Mouse (Mus musculus) liver, embryonic 12.5 days (tissue): ENCODE measurements at regions not wholly inside any gene's neighbourhood (a gene's known extent, or its start where the extent isn't known, plus 50 kb on each side); places are given as distances from the start of the nearest gene placed in this dataset.

ENCODE experiments used
- ATAC-seq: fragments of 200-750 bp; cut with Nextera tagmentation; 2 replicates; pipeline ENCODE4 v1.8.0; 2017; ENCODE audit warnings: moderate number of reproducible peaks, mild to moderate bottlenecking, moderate library complexity
- H3K27ac ChIP-seq: fragments of 300-500 bp; sonication (generic); 2 replicates; pipeline ENCODE4 v1.5.1; 2016; ENCODE audit warnings: mild to moderate bottlenecking
- H3K27me3 ChIP-seq: fragments of 300-500 bp; sonication (generic); replicated peaks from 2 replicates; pipeline ENCODE4 v1.6.1; 2016; ENCODE audit warnings: mild to moderate bottlenecking, moderate library complexity
- H3K36me3 ChIP-seq: fragments of 300-500 bp; sonication (generic); 2 replicates; pipeline ENCODE4 v1.6.1; 2016; ENCODE audit warnings: mild to moderate bottlenecking, moderate library complexity
- H3K4me1 ChIP-seq: fragments of 300-500 bp; sonication (generic); 2 replicates; pipeline ENCODE4 v1.6.1; 2016
- H3K4me2 ChIP-seq: fragments of 300-500 bp; sonication (generic); 2 replicates; pipeline ENCODE4 v1.6.1; 2016; ENCODE audit warnings: mild to moderate bottlenecking, moderate library complexity
- H3K4me3 ChIP-seq: fragments of 300-500 bp; sonication (generic); 2 replicates; pipeline ENCODE4 v1.5.1; 2016; ENCODE audit warnings: mild to moderate bottlenecking, moderate library complexity
- H3K9ac ChIP-seq: fragments of 300-500 bp; sonication (generic); 2 replicates; pipeline ENCODE4 v1.6.1; 2016; ENCODE audit warnings: mild to moderate bottlenecking, moderate library complexity
- H3K9me3 ChIP-seq: fragments of 300-500 bp; sonication (generic); replicated peaks from 2 replicates; pipeline ENCODE4 v1.6.1; 2016; ENCODE audit warnings: mild to moderate bottlenecking, moderate library complexity
- WGBS: fragments of 180-500 bp; shearing (Covaris S2); methylation state at CpG from one replicate; pipeline ENCODE4 v1.1.7; 2016; ENCODE audit not compliant: insufficient replicate concordance; 5-methylcytosine and 5-hydroxymethylcytosine counted together

- H3K36me3 ChIP-seq = no peaks in the 10 kb centered on the region
- no peak overlapping the region for H3K9ac ChIP-seq
- no peak overlapping the region for H3K4me3 ChIP-seq
- 41% methylated on average over 4 of the region's 4 CpGs for WGBS
- no peak for ATAC-seq
- peaks cover 4% of the 10 kb centered on the region; the same call in 1 of the 2 replicates for H3K4me1 ChIP-seq
- no peaks in the 10 kb centered on the region for H3K9me3 ChIP-seq
- H3K27ac ChIP-seq = no peak overlapping the region
- H3K27me3 ChIP-seq = no peaks in the 10 kb centered on the region
- no peak overlapping the region for H3K4me2 ChIP-seq
Observed at GRCm38 (mm10) chr1:154093549-154093948, 107.4 kb upstream of the Zfp648 start.

GRCm38 (mm10) chr1:154094357-154094756 lies 106.6 kb upstream of the Zfp648 start:
- no peaks in the 10 kb centered on the region for H3K36me3 ChIP-seq
- 66% methylated on average over 5 of the region's 5 CpGs for WGBS
- no peak overlapping the region for H3K27ac ChIP-seq
- H3K27me3 ChIP-seq = no peaks in the 10 kb centered on the region
- H3K4me3 ChIP-seq = no peak overlapping the region
- no peak for ATAC-seq
- no peak overlapping the region for H3K4me2 ChIP-seq
- no peaks in the 10 kb centered on the region for H3K9me3 ChIP-seq
- no peak overlapping the region for H3K9ac ChIP-seq
- H3K4me1 ChIP-seq = peaks cover 4% of the 10 kb centered on the region; the same call in 1 of the 2 replicates

GRCm38 (mm10) chr1:154096113-154096512 lies 104.9 kb upstream of the Zfp648 start:
- Histone ChIP-seq H3K9me3 (no peaks in the 10 kb centered on the region), H3K36me3 (no peaks in the 10 kb centered on the region), H3K4me1 (0 out of 2 replicates have a peak, but pooled peaks cover 4% of the 10 kb centered on the region), H3K9ac (no peak overlapping the region), H3K27me3 (no peaks in the 10 kb centered on the region), H3K27ac (no peak overlapping the region), H3K4me2 (no peak overlapping the region), H3K4me3 (no peak overlapping the region)
- WGBS = 73% methylated on average over 7 of the region's 7 CpGs
- no peak for ATAC-seq

- no peak for ATAC-seq
Observed at GRCm38 (mm10) chr1:154096911-154097310, 104.1 kb upstream of the Zfp648 start.

GRCm38 (mm10) chr1:154097656-154098055 lies 103.3 kb upstream of the Zfp648 start:
- ATAC-seq = no peak
- no peaks in the 10 kb centered on the region for H3K36me3 ChIP-seq
- H3K4me1 ChIP-seq = 0 out of 2 replicates have a peak, but pooled peaks cover 4% of the 10 kb centered on the region

More at GRCm38 (mm10) chr1:154096911-154097310, 104.1 kb upstream of the Zfp648 start:
- Histone ChIP-seq H3K4me3 (no peak overlapping the region), H3K27me3 (no peaks in the 10 kb centered on the region), H3K4me1 (0 out of 2 replicates have a peak, but pooled peaks cover 4% of the 10 kb centered on the region), H3K9ac (no peak overlapping the region), H3K4me2 (no peak overlapping the region), H3K9me3 (no peaks in the 10 kb centered on the region), H3K36me3 (no peaks in the 10 kb centered on the region), H3K27ac (no peak overlapping the region)
- 78% methylated on average over 2 of the region's 2 CpGs for WGBS

GRCm38 (mm10) chr1:154100556-154100955 lies 100.4 kb upstream of the Zfp648 start:
- Histone ChIP-seq H3K9me3 (no peaks in the 10 kb centered on the region), H3K9ac (no peak overlapping the region), H3K4me3 (no peak overlapping the region), H3K4me1 (0 out of 2 replicates have a peak, but pooled peaks cover 4% of the 10 kb centered on the region), H3K36me3 (no peaks in the 10 kb centered on the region), H3K27ac (no peak overlapping the region), H3K4me2 (no peak overlapping the region), H3K27me3 (no peaks in the 10 kb centered on the region)
- 74% methylated on average over 3 of the region's 3 CpGs for WGBS
- no peak for ATAC-seq

More at GRCm38 (mm10) chr1:154097656-154098055, 103.3 kb upstream of the Zfp648 start:
- Histone ChIP-seq H3K27me3 (no peaks in the 10 kb centered on the region), H3K4me2 (no peak overlapping the region), H3K9ac (no peak overlapping the region), H3K4me3 (no peak overlapping the region), H3K9me3 (no peaks in the 10 kb centered on the region), H3K27ac (no peak overlapping the region)
- 19% methylated on average over 6 of the region's 6 CpGs for WGBS

GRCm38 (mm10) chr1:154101433-154101832 lies 99.6 kb upstream of the Zfp648 start:
- Histone ChIP-seq H3K4me1 (0 out of 2 replicates have a peak, but pooled peaks cover 4% of the 10 kb centered on the region), H3K9me3 (no peaks in the 10 kb centered on the region), H3K9ac (no peak overlapping the region), H3K36me3 (no peaks in the 10 kb centered on the region), H3K4me2 (no peak overlapping the region), H3K4me3 (no peak overlapping the region), H3K27me3 (no peaks in the 10 kb centered on the region), H3K27ac (no peak overlapping the region)
- 60% methylated on average over 1 of the region's 1 CpGs for WGBS
- ATAC-seq = no peak

GRCm38 (mm10) chr1:154102191-154102590 lies 98.8 kb upstream of the Zfp648 start:
- Histone ChIP-seq H3K4me2 (no peak overlapping the region), H3K4me3 (no peak overlapping the region), H3K36me3 (no peaks in the 10 kb centered on the region), H3K4me1 (0 out of 2 replicates have a peak, but pooled peaks cover 4% of the 10 kb centered on the region), H3K27ac (no peak overlapping the region), H3K9ac (no peak overlapping the region), H3K9me3 (no peaks in the 10 kb centered on the region), H3K27me3 (no peaks in the 10 kb centered on the region)
- ATAC-seq = no peak
- 55% methylated on average over 3 of the region's 3 CpGs for WGBS

- Histone ChIP-seq H3K9me3 (no peaks in the 10 kb centered on the region), H3K27ac (no peak overlapping the region), H3K4me1 (no peaks in the 10 kb centered on the region), H3K9ac (no peak overlapping the region), H3K36me3 (no peaks in the 10 kb centered on the region), H3K27me3 (no peaks in the 10 kb centered on the region), H3K4me3 (no peak overlapping the region), H3K4me2 (no peak overlapping the region)
- ATAC-seq = no peak
- WGBS = 64% methylated on average over 15 of the region's 15 CpGs
Observed at GRCm38 (mm10) chr1:154102871-154103596, 98.0 kb upstream of the Zfp648 start.

- 67% methylated on average over 5 of the region's 5 CpGs for WGBS
- Histone ChIP-seq H3K36me3 (no peaks in the 10 kb centered on the region), H3K9me3 (no peaks in the 10 kb centered on the region), H3K9ac (no peak overlapping the region), H3K4me1 (no peaks in the 10 kb centered on the region), H3K27me3 (no peaks in the 10 kb centered on the region), H3K4me2 (no peak overlapping the region), H3K4me3 (no peak overlapping the region), H3K27ac (no peak overlapping the region)
- no peak for ATAC-seq
Observed at GRCm38 (mm10) chr1:154103597-154103923, 97.4 kb upstream of the Zfp648 start.

- ATAC-seq = no peak
- no peaks in the 10 kb centered on the region for H3K4me1 ChIP-seq
- no peak overlapping the region for H3K9ac ChIP-seq
- H3K27me3 ChIP-seq = no peaks in the 10 kb centered on the region
- WGBS = 52% methylated on average over 4 of the region's 4 CpGs
- H3K36me3 ChIP-seq = no peaks in the 10 kb centered on the region
- no peaks in the 10 kb centered on the region for H3K9me3 ChIP-seq
- no peak overlapping the region for H3K4me3 ChIP-seq
- no peak overlapping the region for H3K4me2 ChIP-seq
- H3K27ac ChIP-seq = no peak overlapping the region
Observed at GRCm38 (mm10) chr1:154104006-154104600, 96.9 kb upstream of the Zfp648 start.

- ATAC-seq = no peak
- no peaks in the 10 kb centered on the region for H3K36me3 ChIP-seq
- H3K4me3 ChIP-seq = no peak overlapping the region
- H3K9ac ChIP-seq = no peak overlapping the region
- no peaks in the 10 kb centered on the region for H3K4me1 ChIP-seq
- 56% methylated on average over 1 of the region's 1 CpGs for WGBS
- no peaks in the 10 kb centered on the region for H3K9me3 ChIP-seq
- H3K27me3 ChIP-seq = 0 out of 2 replicates have a peak, but pooled peaks cover under 1% of the 10 kb centered on the region
- H3K4me2 ChIP-seq = no peak overlapping the region
- no peak overlapping the region for H3K27ac ChIP-seq
Observed at GRCm38 (mm10) chr1:154104779-154105178, 96.2 kb upstream of the Zfp648 start.
